Mouse (Mus musculus) left cerebral cortex, postnatal 14 days (tissue): ENCODE measurements around the gene Def6. TPM values are rescaled to one million over a fixed set of nuclear protein-coding genes. Genes with fewer than 3 reads are reported as not detected.

Experiments used
- DNase-seq, 2 experiments: peaks; one replicate each; pipeline ENCODE4 v3.0.0; 2021 to 2022; ENCODE audit warnings: low spot score in 2 of 2, mixed read lengths in 1 of 2
- intact Hi-C: fragments of 180-260 bp; cut with DNase I; formaldehyde crosslinking; loops from one replicate; pipeline ENCODE4 v1.15.1; 2025
- total RNA-seq, 2 experiments: library from RNA; stranded (reverse); gene quantifications; 2 replicates each; pipeline ENCODE4 v1.2.3; 2021

The Def6 gene
- total RNA-seq, 2 experiments from 2014 or later = 4.7 to 5.3 TPM

DNA sequence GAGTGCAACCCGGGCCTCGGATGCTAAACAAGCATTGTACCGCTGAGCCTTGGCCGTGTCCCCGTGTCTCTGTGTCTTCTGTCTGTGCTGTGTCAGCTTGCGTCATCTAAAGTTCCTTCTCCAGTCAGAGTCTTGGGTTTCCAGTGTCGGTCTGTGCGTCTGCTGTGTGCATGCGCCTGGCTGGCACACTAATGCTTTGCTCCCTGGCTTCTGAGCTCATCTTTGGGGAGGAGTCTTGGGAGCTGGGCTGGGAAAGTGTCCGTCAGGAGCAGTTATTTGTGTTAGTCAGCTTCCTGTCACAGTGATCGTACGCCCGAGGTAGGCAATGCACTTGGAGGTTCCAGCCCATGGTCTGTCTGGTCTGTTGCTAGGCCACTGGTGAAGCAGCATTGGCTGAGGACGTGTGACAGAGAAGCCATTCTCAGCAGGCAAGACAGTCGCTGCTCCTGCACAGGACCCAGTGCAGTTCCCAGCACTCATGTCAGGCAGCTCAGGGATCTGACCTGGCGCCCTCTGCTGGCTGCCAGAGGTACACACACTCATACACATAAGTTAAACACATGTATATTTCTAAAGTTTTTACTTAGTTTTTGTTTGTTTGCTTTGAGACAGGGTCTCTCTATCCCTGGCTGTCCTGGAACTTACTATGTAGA is 52.4 kb downstream of the Def6 start:
- intact Hi-C loops = no loop called here
- DNase-seq = no peak

GRCm38 (mm10) chr17:28260543-28260909 is 52.9 kb downstream of the Def6 start:
- DNase-seq = no peak
- intact Hi-C loops = no loop called here

DNA sequence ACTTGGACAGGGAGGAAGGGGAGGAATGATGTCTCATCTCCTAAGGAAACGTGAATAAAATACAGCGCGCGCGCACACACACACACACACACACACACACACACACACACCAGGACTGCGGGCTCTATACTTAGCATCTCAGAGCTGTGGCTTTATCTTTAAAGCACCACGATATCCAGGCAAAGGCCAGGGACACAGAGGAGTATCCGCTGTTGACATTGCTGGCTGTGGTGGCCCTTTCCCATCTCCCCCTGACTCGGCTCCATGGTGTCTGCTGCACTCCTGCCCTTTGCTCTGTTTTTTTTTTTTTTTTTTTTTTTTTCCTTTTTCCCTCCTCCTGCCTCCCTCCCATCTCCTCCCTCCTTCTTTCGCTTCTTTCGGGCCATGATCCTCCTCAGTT is 54.2 kb downstream of the Def6 start:
- intact Hi-C loops = no loop called here
- no peak for DNase-seq

- DNase-seq = peak; percentile 48
Measured at GRCm38 (mm10) chr17:28263181-28263894, 55.8 kb downstream of the Def6 start.

GRCm38 (mm10) chr17:28267251-28267650 is 59.7 kb downstream of the Def6 start:
- intact Hi-C loops = no loop called here
- no peak for DNase-seq

More at GRCm38 (mm10) chr17:28263181-28263894, 55.8 kb downstream of the Def6 start:
- intact Hi-C loops = no loop called here

- no peak for DNase-seq
- intact Hi-C loops = loop anchor here (5.0 kb wide), 1 partner anchor 33 kb away; no protein-coding TSS in a partner anchor
Measured at GRCm38 (mm10) chr17:28270165-28270564, 62.6 kb downstream of the Def6 start.

- no peak for DNase-seq
- intact Hi-C loops = loop anchor here (5.0 kb wide), 1 partner anchor 34 kb away; no protein-coding TSS in a partner anchor
Measured at GRCm38 (mm10) chr17:28271537-28272266, 64.1 kb downstream of the Def6 start.

- intact Hi-C loops = loop anchor here (5.0 kb wide), 1 partner anchor 35 kb away; no protein-coding TSS in a partner anchor
Measured at GRCm38 (mm10) chr17:28272281-28272680, 64.7 kb downstream of the Def6 start.

GRCm38 (mm10) chr17:28272837-28273236 is 65.3 kb downstream of the Def6 start:
- intact Hi-C loops = loop anchor here (5.0 kb wide), 1 partner anchor 36 kb away; no protein-coding TSS in a partner anchor
- no peak for DNase-seq

More at GRCm38 (mm10) chr17:28272281-28272680, 64.7 kb downstream of the Def6 start:
- no peak for DNase-seq

GRCm38 (mm10) chr17:28274739-28275138 is 67.2 kb downstream of the Def6 start:
- intact Hi-C loops = loop anchor here (5.0 kb wide), 1 partner anchor 37 kb away; no protein-coding TSS in a partner anchor
- DNase-seq = no peak

DNA sequence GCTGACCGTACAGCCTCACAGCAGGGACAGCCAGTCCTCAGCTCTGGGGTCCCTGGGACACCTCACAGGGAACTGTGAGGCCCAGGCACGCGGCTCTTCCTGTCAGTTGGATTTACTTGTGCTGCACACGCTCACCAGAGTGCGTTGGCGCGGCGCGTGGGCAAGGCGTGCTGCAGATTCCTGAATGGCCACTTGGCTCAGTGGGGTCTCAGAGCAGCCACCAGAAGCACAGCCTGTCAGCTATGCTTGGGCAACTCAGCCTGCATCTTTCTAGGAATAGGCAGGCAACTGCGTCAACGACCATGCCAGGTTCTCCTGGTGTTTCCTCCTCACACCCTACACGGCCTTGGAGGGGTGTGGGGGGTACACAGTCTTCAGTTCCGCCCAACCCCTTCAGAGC is 69.6 kb downstream of the Def6 start:
- intact Hi-C loops = no loop called here
- no peak for DNase-seq

DNA sequence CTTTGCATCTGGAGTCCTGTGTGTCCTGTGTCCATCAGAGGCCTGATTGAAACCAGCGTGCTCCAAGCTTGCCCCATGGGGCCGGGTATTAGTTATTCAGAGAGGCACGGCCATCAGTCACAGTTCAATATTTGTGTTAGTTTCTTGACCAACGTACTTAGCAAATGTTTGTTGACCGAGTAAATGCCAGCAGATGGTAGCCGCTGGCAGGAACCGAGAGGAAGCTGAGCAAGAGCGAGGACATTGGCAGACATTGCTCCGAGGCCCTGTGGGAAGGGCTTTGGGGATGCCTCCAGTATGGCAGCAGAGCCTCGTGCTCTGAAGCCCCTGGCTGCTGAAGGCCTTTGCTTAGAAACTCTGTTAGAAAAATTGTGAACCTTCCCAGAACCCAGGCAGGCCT is 70.1 kb downstream of the Def6 start:
- intact Hi-C loops = no loop called here
- DNase-seq = no peak

DNA sequence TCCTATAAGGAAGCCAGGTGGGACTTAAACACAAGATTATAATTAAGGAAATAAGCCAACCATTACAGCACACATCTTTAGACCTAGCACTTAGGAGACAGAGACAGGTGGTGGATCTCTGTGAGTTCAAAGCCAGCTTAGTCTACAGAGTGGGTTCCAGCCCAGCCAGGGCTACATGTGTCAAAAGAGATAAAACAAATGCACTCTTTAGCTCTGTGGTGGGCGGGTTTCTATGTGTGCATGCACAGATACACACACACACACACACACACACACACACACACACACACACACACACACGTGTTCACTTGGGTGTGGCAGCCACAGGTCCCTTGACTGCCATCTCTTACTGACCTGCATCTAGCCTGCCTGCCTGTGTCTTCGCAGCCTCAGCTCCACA is 70.6 kb downstream of the Def6 start:
- DNase-seq = no peak
- intact Hi-C loops = no loop called here

Other genes with a start within 250 kb of the Def6 start
- gene Tcp11, start 127.1 kb upstream of the Def6 start, total RNA-seq = 1 to 10 TPM; 1.3 to 1.6 TPM
- 1 to 10 TPM; 1.1 to 2.1 TPM for gene Scube3, start 65.6 kb upstream of the Def6 start, total RNA-seq
- gene Zfp523, start 30.6 kb upstream of the Def6 start, total RNA-seq = 100 to 1,000 TPM in 1 of 2 experiments, 10 to 100 TPM in 1; 97.0 to 105 TPM
- 10 to 100 TPM; 28.3 to 28.7 TPM for gene Ppard, start 24.9 kb downstream of the Def6 start, total RNA-seq
- 10 to 100 TPM; 28.3 to 29.6 TPM for gene Fance, start 105.7 kb downstream of the Def6 start, total RNA-seq
- 100 to 1,000 TPM; 365 to 369 TPM for gene Rpl10a, start 120.7 kb downstream of the Def6 start, total RNA-seq
- 1 to 10 TPM; 2.4 to 3.3 TPM for gene Tead3, start 143.0 kb downstream of the Def6 start, total RNA-seq
- gene Tulp1, start 157.4 kb downstream of the Def6 start, total RNA-seq = under 1 TPM in 1 of 2 experiments, not detected in 1; 0.66 TPM